Mouse (Mus musculus) lung, adult 2 months (tissue): ENCODE data around the gene Apobec2.

Experiments
- CTCF ChIP-seq: fragments of 200-500 bp; IDR thresholded peaks from 2 replicates; pipeline ENCODE4 v1.5.1; 2011; ENCODE audit warnings: mild to moderate bottlenecking, low read length, control low read depth; ENCODE audit not compliant: insufficient read depth
- POLR2A ChIP-seq: fragments of 200-500 bp; IDR thresholded peaks from 2 replicates; pipeline ENCODE4 v1.6.1; 2011; ENCODE audit warnings: low read depth, mild to moderate bottlenecking, control low read depth, low read length, borderline replicate concordance; ENCODE audit errors: extremely low read depth

GRCm38 (mm10) chr17:48451353-48451675 is 18.6 kb upstream of the Apobec2 start, which contains the start of gene Tspo2:
- TF ChIP-seq POLR2A (no peak), CTCF (no peak)
